Mouse (Mus musculus): Measurements from ENCODE around the gene Dxo. TPM values are rescaled to one million over a fixed set of nuclear protein-coding genes. Genes with fewer than 3 reads are reported as not detected.
"Not testable (repeated sequence)": the region's sequence is repeated elsewhere in the genome, so short reads cannot be mapped to it uniquely, and the experiment has no call there.

Gene Dxo
- polyA plus RNA-seq, 1 experiment from 2014 or later, result 68.6 TPM

- not testable (repeated sequence) for H3K27me3 ChIP-seq (ENCODE audit: control insufficient read depth, insufficient read depth, low read length); DNase-seq; H3K9me3 ChIP-seq (ENCODE audit: control insufficient read depth, low read length); H3K4me3 ChIP-seq (replicated peaks; ENCODE audit: low read depth, low read length); H3K27ac ChIP-seq (replicated peaks; ENCODE audit: low read depth, low read length); H3K4me1 ChIP-seq (ENCODE audit: control insufficient read depth, insufficient read depth, low read length); H3K4me2 ChIP-seq (ENCODE audit: low read length); ATAC-seq (ENCODE audit: low FRiP score, low TSS enrichment); H3K36me3 ChIP-seq (ENCODE audit: control insufficient read depth, insufficient read depth, low read length); H3K9ac ChIP-seq (replicated peaks; ENCODE audit: low read length)
- WGBS, result 95% methylated on average over 16 of the region's 16 CpGs
These were observed 36.0 kb upstream of the Dxo start for GRCm38 (mm10) chr17:34800781-34801305.

- not testable (repeated sequence) for ATAC-seq (ENCODE audit: low FRiP score, low TSS enrichment); H3K36me3 ChIP-seq (ENCODE audit: control insufficient read depth, insufficient read depth, low read length); H3K27me3 ChIP-seq (ENCODE audit: control insufficient read depth, insufficient read depth, low read length); DNase-seq; H3K4me3 ChIP-seq (replicated peaks; ENCODE audit: low read depth, low read length); H3K9ac ChIP-seq (replicated peaks; ENCODE audit: low read length); H3K4me1 ChIP-seq (ENCODE audit: control insufficient read depth, insufficient read depth, low read length); H3K9me3 ChIP-seq (ENCODE audit: control insufficient read depth, low read length); H3K27ac ChIP-seq (replicated peaks; ENCODE audit: low read depth, low read length); H3K4me2 ChIP-seq (ENCODE audit: low read length)
- 95% methylated on average over 9 of the region's 9 CpGs for WGBS
These were observed 34.1 kb upstream of the Dxo start for GRCm38 (mm10) chr17:34802756-34803155.

GRCm38 (mm10) chr17:34803367-34803766, 33.5 kb upstream of the Dxo start:
- ATAC-seq (ENCODE audit: low FRiP score, low TSS enrichment), result not testable (repeated sequence)
- 92% methylated on average over 6 of the region's 6 CpGs for WGBS

GRCm38 (mm10) chr17:34804301-34804700, 32.5 kb upstream of the Dxo start, which contains the start of gene Cyp21a1:
Gene Cyp21a1, minus strand, starts transcription at chr17:34804561.
- H3K4me1 ChIP-seq (ENCODE audit: control insufficient read depth, insufficient read depth, low read length); H3K4me2 ChIP-seq (ENCODE audit: low read length); ATAC-seq (ENCODE audit: low FRiP score, low TSS enrichment); H3K9me3 ChIP-seq (ENCODE audit: control insufficient read depth, low read length); H3K4me3 ChIP-seq (replicated peaks; ENCODE audit: low read depth, low read length); H3K27ac ChIP-seq (replicated peaks; ENCODE audit: low read depth, low read length); H3K36me3 ChIP-seq (ENCODE audit: control insufficient read depth, insufficient read depth, low read length); DNase-seq; H3K27me3 ChIP-seq (ENCODE audit: control insufficient read depth, insufficient read depth, low read length); H3K9ac ChIP-seq (replicated peaks; ENCODE audit: low read length): not testable (repeated sequence)
- WGBS, result 95% methylated on average over 4 of the region's 6 CpGs

More at GRCm38 (mm10) chr17:34803367-34803766, 33.5 kb upstream of the Dxo start:
- H3K27ac ChIP-seq (replicated peaks; ENCODE audit: low read depth, low read length); H3K36me3 ChIP-seq (ENCODE audit: control insufficient read depth, insufficient read depth, low read length); H3K9ac ChIP-seq (replicated peaks; ENCODE audit: low read length); H3K4me1 ChIP-seq (ENCODE audit: control insufficient read depth, insufficient read depth, low read length); H3K4me3 ChIP-seq (replicated peaks; ENCODE audit: low read depth, low read length); H3K9me3 ChIP-seq (ENCODE audit: control insufficient read depth, low read length); H3K4me2 ChIP-seq (ENCODE audit: low read length); H3K27me3 ChIP-seq (ENCODE audit: control insufficient read depth, insufficient read depth, low read length); DNase-seq: not testable (repeated sequence)

GRCm38 (mm10) chr17:34804871-34805562, 31.8 kb upstream of the Dxo start:
- no peak overlapping the region for H3K4me3 ChIP-seq (replicated peaks; ENCODE audit: low read depth, low read length)
- H3K9me3 ChIP-seq (ENCODE audit: control insufficient read depth, low read length), result peaks cover 3% of the 10 kb centered on the region; the same call in 1 of the 2 replicates
- H3K36me3 ChIP-seq (ENCODE audit: control insufficient read depth, insufficient read depth, low read length), result no peaks in the 10 kb centered on the region
- H3K9ac ChIP-seq (replicated peaks; ENCODE audit: low read length), result no peak overlapping the region
- no peak overlapping the region for H3K27ac ChIP-seq (replicated peaks; ENCODE audit: low read depth, low read length)
- DNase-seq, result no peak
- H3K27me3 ChIP-seq (ENCODE audit: control insufficient read depth, insufficient read depth, low read length), result no peaks in the 10 kb centered on the region
- 76% methylated on average over 6 of the region's 6 CpGs for WGBS
- H3K4me2 ChIP-seq (ENCODE audit: low read length), result no peak overlapping the region
- H3K4me1 ChIP-seq (ENCODE audit: control insufficient read depth, insufficient read depth, low read length), result no peaks in the 10 kb centered on the region
- ATAC-seq (ENCODE audit: low FRiP score, low TSS enrichment), result no peak

- DNase-seq (no peak), ATAC-seq (ENCODE audit: low FRiP score, low TSS enrichment) (no peak)
- Histone ChIP-seq H3K27ac (replicated peaks; ENCODE audit: low read depth, low read length) (no peak overlapping the region), H3K9ac (replicated peaks; ENCODE audit: low read length) (no peak overlapping the region), H3K9me3 (ENCODE audit: control insufficient read depth, low read length) (peaks cover 3% of the 10 kb centered on the region; the same call in 1 of the 2 replicates), H3K4me1 (ENCODE audit: control insufficient read depth, insufficient read depth, low read length) (no peaks in the 10 kb centered on the region), H3K4me2 (ENCODE audit: low read length) (no peak overlapping the region), H3K27me3 (ENCODE audit: control insufficient read depth, insufficient read depth, low read length) (no peaks in the 10 kb centered on the region), H3K36me3 (ENCODE audit: control insufficient read depth, insufficient read depth, low read length) (no peaks in the 10 kb centered on the region), H3K4me3 (replicated peaks; ENCODE audit: low read depth, low read length) (no peak overlapping the region)
- 73% methylated on average over 3 of the region's 3 CpGs for WGBS
These were observed 29.6 kb upstream of the Dxo start for GRCm38 (mm10) chr17:34807176-34807575.

GRCm38 (mm10) chr17:34808599-34809205, 28.1 kb upstream of the Dxo start:
- Histone ChIP-seq H3K9me3 (ENCODE audit: control insufficient read depth, low read length) (peaks cover 3% of the 10 kb centered on the region; the same call in 1 of the 2 replicates), H3K4me1 (ENCODE audit: control insufficient read depth, insufficient read depth, low read length) (no peaks in the 10 kb centered on the region), H3K9ac (replicated peaks; ENCODE audit: low read length) (no peak overlapping the region), H3K27me3 (ENCODE audit: control insufficient read depth, insufficient read depth, low read length) (no peaks in the 10 kb centered on the region), H3K27ac (replicated peaks; ENCODE audit: low read depth, low read length) (no peak overlapping the region), H3K36me3 (ENCODE audit: control insufficient read depth, insufficient read depth, low read length) (no peaks in the 10 kb centered on the region), H3K4me3 (replicated peaks; ENCODE audit: low read depth, low read length) (no peak overlapping the region), H3K4me2 (ENCODE audit: low read length) (no peak overlapping the region)
- DNase-seq, result no peak
- 84% methylated on average over 6 of the region's 6 CpGs for WGBS
- no peak for ATAC-seq (ENCODE audit: low FRiP score, low TSS enrichment)

- not testable (repeated sequence) for DNase-seq; H3K27me3 ChIP-seq (ENCODE audit: control insufficient read depth, insufficient read depth, low read length); H3K4me1 ChIP-seq (ENCODE audit: control insufficient read depth, insufficient read depth, low read length); H3K36me3 ChIP-seq (ENCODE audit: control insufficient read depth, insufficient read depth, low read length); ATAC-seq (ENCODE audit: low FRiP score, low TSS enrichment); H3K9ac ChIP-seq (replicated peaks; ENCODE audit: low read length); H3K27ac ChIP-seq (replicated peaks; ENCODE audit: low read depth, low read length); H3K4me3 ChIP-seq (replicated peaks; ENCODE audit: low read depth, low read length); H3K9me3 ChIP-seq (ENCODE audit: control insufficient read depth, low read length); H3K4me2 ChIP-seq (ENCODE audit: low read length)
- 85% methylated on average over 5 of the region's 5 CpGs for WGBS
These were observed 26.4 kb upstream of the Dxo start for GRCm38 (mm10) chr17:34810411-34810810.

GRCm38 (mm10) chr17:34810811-34811210, 26.0 kb upstream of the Dxo start:
- not testable (repeated sequence) for H3K4me3 ChIP-seq (replicated peaks; ENCODE audit: low read depth, low read length); ATAC-seq (ENCODE audit: low FRiP score, low TSS enrichment); DNase-seq; H3K4me2 ChIP-seq (ENCODE audit: low read length); H3K9ac ChIP-seq (replicated peaks; ENCODE audit: low read length); H3K9me3 ChIP-seq (ENCODE audit: control insufficient read depth, low read length); H3K36me3 ChIP-seq (ENCODE audit: control insufficient read depth, insufficient read depth, low read length); H3K27ac ChIP-seq (replicated peaks; ENCODE audit: low read depth, low read length); H3K4me1 ChIP-seq (ENCODE audit: control insufficient read depth, insufficient read depth, low read length); H3K27me3 ChIP-seq (ENCODE audit: control insufficient read depth, insufficient read depth, low read length)
- 82% methylated on average over 8 of the region's 8 CpGs for WGBS

Data from midbrain, embryonic 14.5 days (tissue).